Mouse (Mus musculus): ENCODE data around the gene Dalrd3.

The Dalrd3 gene
- long read RNA-seq, experiment 1, transcript Dalrd3-201 (12 exons, 1,746 nt), result major isoform, 14 of 36 reads
- long read RNA-seq, experiment 1, partial matches to known transcripts, result 8 of 36 reads
- long read RNA-seq, experiment 1, other reads (novel, unspliced or antisense), result 14 of 36 reads
- long read RNA-seq, experiment 2, transcript Dalrd3-201 (12 exons, 1,746 nt), result major isoform, 14 of 43 reads
- long read RNA-seq, experiment 2, partial matches to known transcripts, result 11 of 43 reads
- long read RNA-seq, experiment 2, other reads (novel, unspliced or antisense), result 18 of 43 reads

DNA sequence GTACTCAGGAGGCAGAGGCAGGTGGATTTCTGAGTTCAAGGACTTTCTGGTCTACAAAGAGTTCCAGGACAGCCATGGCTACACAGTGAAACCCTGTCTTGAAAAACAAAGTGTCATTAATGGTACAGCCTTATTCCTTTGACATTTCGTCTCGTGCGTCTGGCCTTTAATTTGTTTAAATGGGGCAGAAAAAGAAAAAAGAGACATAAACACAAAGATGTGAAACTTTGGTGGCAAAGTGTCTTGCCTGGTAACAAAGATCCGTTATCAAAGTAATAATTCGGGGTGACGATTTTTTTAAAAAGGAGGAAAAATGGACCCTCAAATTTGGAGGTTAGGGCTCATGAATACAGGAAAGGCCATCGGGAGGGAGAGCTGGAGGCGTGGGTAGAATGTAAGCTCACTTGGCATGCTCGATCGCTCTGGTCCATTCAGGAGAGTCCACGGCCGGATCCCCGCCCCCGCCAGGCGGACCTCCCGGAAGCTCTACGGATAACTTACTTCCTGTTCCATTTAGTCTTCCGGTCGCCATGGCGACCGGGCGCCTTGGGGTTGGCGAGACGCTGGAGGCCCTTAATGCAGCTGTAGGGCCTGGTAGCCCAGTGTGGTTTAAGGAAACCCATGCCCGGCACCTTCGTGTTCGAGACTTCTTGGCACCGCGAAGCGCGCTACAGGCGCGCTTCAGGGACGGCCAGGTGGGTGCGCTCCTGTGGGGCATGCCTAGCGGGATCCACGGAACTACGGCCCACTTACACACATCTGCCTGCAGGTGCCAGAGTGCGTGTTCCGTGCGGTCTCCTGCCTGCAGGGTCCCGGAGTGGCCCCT, at the start of gene Dalrd3:
TSS of gene Dalrd3 (plus strand) at position 506 of the 826 bp plus-strand sequence.
- intact Hi-C loops (cut with DNase I), result loop anchor here (5.0 kb wide), 1 partner anchor 52 kb away; the partner anchor contains the start of gene Qrich1

DNA sequence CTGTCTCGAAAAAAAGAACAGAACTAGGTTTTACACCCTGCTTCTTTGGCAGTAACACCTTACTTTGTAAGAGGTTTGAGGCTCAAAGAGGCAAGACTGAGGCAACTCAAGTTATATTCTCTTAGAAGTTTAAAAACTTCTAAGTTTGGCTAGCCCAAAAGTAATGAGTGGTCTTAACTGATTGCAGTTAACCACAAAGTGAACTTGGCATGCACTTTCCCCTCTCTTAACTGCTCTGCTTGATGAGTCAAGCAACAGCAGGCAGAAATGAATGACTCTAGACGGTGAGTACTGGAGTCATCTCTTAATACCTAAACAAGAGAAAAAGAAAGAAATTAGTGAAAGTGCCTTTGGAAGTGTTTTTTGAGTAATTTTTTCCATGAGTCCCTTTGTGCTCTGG, 48.1 kb upstream of the Dalrd3 start:
- intact Hi-C loops (cut with DNase I), result no loop called here

DNA sequence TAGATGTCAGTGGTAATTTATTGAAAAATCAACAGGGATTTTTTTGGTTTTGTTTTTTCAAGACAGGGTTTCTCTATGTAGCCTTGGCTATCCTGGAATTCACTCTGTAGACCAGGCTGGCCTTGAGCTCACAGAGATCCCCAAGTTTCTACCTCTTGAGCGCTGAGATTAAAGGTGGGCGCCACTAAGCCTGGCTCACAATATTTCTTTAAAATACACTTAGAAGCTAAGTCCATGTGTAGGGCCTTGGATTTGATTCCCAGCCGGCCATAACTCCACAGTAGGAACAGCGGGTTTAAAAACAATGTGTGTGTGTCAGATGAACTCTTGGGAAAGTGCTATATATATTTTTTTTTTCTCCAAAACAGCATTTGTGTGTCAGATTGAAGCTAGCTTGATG, 46.3 kb upstream of the Dalrd3 start:
- intact Hi-C loops (cut with DNase I), result no loop called here

DNA sequence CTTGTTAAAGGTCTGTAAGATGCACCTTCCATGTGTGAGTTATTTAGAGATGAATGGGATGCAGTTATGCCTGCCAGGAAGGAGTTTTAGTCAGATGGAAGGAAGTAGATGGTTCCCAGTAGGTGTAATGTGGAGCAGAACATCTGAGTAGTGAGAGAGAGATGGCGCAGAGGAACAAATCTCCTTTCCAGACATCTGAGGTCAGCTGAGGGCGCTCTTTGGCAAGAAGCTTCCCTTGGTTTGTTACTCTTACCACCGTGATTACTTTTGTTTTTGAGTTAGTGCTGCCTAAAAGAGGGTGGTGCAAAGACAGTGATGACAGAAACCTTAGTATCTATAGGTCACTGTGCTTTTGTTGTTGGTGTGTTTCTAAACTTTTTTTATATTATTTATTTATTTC, 44.3 kb upstream of the Dalrd3 start:
- intact Hi-C loops (cut with DNase I), result no loop called here

DNA sequence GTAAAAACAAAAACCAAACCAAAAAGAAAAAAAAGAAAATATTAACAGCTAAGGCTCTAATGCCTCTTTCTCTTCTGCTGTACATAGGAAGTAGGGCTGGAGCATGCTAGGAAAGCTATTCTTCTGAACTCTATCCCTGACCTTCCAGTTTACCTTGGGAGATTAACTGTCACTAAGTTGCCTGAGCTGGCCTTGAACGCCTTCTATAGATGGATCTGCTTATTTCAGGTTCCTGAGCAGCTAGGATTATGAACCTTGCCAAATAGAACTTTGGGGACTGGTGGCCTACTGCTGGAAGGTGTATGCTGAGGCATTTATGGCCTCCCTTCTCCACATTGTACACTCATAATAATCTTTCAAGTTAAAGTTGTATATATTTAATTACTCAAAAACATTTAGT, 38.7 kb upstream of the Dalrd3 start:
- intact Hi-C loops (cut with DNase I), result no loop called here

DNA sequence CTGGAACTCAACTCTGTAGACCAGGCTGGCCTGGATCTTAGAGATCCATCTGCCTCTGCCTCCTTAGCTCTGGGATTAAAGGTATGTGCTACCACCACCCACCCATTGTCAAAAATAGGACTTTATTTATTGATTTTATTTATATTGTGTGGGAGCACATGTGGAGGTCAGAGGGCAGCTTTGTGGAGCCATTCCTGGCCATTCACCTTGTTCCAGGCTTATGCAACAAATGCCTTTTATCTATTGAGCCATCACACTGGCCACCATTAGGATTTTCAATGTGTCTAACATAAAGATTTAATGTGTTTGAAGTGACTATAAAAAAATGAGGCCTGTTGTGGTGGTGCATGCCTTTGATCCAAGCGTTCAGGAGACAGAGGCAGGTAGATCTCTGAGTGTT, 38.2 kb upstream of the Dalrd3 start:
- intact Hi-C loops (cut with DNase I), result no loop called here

DNA sequence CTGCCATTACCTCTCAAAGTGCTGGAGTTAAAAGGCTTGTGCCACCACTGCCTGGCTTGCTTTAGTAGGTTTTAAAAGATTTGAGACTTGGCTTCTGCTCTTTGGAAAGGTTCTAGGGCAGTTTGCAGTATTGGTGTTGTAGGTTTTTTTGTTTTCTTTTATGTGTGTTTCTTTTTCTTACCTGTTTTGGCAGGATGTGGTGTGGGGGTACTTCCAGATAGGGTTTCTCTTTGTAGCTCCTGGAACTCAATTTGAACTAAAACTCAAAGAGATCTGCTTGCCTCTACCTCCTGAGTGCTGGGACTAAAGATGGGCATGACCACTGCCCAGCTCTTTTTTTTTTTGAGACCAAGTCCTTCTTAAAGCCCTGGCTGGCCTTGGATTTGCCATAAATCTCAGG, 28.8 kb upstream of the Dalrd3 start:
- intact Hi-C loops (cut with DNase I), result no loop called here

DNA sequence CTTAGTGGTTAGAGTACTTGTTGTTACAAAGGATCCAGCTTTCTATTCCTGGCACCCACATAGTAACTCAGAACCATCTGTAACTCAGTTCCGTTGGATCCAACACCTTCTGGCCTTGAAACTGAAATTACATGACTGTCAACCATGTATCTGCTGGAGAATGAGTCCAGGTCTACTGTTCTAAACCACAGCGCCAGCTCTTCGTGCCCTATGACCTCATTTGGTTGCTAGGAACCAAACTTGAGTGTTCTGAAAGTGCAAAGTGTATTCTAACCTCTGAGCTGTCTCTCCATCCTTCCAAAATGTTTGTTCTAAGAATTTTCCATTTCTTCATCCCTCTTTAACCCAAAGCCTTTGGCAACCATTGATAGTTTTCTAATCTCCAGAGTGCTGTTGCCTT, 23.7 kb upstream of the Dalrd3 start:
- intact Hi-C loops (cut with DNase I), result no loop called here

DNA sequence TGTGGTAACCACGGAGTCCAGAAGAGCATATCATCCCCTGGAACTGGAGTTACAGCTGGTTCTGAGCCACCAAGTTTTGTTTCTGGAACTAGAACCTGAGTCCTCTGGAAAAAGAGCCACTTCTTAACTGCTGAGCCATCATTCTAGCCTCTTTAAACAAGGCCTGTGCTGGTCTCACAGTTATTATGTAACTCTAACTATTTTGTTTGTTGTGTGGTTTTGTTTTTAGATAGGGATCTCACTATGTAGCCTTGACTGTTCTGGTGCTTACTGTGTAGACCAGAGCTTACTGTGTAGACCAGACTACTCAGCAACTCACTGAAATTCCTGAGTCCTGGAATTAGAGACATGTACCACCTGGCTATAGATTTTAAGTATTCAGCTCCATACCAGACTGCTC, 22.8 kb upstream of the Dalrd3 start:
- intact Hi-C loops (cut with DNase I), result no loop called here

DNA sequence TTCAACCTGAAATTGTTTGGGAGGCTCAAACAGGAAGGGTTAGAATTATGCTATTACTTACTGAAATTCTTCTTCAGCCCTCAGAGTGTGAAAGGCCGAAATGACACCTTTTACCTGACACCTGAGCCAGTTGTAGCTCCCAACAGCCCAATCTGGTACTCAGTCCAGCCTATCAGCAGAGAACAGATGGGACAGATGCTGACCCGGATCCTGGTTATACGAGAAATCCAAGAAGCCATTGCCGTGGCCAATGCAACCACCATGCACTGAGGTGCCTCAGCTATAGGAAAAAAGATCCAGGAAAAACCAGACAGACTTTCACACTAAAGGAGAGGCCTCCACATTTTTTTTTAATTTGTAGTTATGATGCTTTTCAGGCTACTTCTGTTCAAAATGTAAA, 10.5 kb upstream of the Dalrd3 start:
- intact Hi-C loops (cut with DNase I), result no loop called here

DNA sequence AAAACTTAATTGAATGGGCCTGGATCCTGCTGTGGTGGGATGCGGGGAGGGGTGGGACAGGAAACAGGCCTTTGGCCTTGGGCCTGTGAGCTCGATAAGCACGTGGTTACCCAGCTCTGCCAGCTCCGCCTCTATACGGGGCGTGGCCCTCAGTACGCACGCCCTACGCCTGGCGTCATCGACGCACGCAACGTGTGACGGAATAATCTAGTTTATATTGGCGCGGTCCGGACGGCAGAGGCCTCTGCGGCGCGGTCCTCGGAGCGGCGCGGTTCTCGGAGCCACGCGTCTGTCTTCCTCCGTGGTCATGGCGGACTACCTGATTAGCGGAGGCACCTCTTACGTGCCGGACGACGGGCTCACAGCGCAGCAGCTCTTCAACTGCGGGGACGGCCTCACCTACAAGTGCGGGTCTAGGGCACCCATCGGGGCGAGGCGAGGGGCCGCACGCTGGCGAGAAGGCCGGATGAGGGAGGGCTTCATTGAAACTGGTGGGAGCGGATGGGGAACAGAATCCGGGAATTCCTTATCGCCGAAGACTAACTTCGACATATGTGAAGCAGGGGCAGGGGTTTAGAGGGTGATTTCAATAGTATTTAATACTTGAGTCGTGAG, 9.4 kb upstream of the Dalrd3 start, which contains the start of gene Impdh2:
TSS of gene Impdh2 (plus strand) at position 60 of the 615 bp plus-strand sequence.
- intact Hi-C loops (cut with DNase I), result no loop called here

DNA sequence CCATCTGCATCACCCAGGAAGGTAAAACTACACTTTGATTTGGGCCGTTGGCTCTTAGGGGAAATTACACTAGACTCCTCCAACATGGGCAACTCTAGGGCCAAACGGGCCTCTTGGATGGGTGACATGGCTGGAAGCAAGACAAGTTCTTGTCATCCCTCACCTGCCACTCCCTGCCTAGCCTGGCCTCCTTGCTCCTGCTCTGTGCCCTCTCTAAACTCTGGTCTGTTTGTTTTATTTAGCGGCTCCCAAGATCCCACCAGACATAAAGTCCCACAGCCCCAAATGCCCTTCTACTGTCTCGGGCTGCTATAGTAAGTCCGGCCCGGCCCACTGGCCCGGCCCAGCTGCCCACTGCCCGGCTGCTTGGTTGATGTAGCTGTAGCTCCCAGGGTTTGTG, 6.0 kb upstream of the Dalrd3 start:
- intact Hi-C loops (cut with DNase I), result no loop called here

DNA sequence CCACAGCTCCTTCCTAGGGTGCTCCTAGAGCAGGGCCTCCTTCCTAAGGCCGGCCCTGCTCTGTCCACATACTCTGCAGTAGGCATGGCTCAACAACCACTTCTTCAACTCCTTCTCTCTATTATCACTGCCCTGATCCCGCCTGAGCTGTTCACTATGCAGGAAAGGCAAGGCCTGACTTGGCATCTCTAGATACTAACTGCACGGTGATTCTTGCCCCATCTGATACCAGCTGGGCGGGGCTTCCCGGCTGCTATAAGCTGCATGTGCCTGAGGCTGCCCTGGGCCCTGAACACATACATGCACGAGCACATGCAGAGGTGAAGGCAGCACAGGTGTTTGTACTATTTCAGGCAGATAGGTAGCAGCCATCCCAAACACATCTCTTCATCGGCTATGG, 5.6 kb upstream of the Dalrd3 start:
- intact Hi-C loops (cut with DNase I), result no loop called here

DNA sequence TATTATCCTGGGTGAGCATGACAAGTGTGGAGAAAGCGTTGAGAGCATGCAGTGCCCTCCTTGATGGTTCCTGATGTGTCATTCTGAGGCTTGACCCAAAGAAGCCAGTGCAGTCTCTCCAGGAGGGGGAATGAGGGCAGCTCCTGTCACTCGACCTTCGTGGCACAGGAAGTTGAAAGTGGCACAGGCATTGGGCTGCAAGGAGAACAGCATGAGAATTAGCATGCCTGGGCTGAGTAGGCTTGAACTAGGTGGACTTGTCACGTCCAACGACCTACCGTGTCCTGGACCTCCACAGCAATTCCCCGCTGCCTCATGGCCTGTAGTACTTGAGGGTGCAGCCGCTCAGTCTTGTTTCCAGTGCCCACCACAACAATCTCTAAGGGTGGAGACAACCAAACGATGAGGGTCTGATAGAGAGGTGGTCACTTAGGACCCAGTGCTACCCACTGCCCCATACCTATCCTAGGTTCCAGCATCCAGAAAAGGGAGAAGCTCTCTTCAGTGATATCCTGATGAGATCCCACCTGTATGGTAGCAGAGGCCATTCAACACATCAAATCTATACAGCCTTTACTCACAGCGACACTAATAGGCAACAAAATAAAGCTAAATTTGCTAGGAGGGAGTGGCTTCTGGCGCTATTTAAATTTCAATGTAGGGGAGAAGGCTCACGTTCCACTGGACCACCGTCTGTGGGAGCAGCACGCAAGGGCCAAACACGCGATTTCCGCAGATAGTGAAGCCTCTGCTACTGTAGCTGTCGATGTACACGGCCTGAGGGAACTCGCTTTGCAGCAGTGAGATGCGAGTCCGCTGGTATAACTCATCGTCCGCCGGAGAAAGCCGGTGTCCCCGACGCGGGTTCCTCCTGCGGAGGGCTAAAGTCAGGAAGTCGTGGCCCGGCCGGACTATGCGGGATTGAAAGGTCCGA, 3.5 kb upstream of the Dalrd3 start:
- intact Hi-C loops (cut with DNase I), result loop anchor here (5.0 kb wide), 1 partner anchor 49 kb away; the partner anchor contains the start of gene Qrich1

DNA sequence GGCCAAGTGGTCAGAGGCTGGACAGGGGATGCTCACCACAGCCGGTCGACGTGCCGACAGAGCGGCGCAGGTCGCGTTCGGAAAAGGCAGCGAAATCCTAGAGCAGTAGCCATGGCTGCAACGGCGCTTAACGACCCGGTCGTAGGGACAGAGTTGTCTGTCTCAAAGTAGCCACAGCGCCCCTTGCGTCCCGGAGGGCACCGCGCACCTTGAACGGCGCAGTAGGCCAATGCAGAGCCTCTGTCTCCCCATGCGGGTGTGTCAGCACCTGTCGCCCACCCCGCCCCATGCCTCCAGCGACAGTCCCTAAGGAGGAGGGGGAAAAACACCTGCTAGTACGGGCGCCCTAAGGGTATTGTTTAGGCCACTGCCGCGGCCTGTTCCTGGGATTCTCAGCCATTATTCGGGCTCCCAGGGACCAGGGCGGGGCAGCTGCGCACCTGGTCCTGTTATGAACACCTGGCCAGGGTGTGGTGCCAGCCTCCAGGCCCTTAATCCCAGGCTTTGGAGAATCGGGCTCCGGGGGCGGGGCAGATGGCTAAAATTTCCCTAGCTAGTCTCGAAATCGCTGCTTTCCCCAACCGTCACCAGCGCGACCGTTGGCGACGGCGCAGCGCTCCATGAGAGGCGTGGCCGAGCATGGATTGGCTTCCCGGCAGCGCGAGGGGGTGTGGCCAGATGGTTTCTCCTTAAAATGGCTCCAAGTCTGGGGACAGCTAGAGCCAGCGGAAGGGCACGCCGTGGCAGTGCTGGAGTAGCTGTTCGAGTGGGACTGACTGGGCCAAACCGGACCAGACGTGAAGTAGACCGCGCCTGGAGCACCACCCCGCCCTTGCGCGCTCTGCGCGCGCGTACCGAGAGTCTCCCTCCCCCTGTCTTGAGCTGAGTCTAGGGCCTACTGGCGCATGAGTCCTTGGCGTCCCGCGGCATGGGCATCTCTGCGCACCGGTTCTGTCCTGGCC, 2.6 kb upstream of the Dalrd3 start, which contains the start of gene Ndufaf3:
TSS of gene Ndufaf3 (minus strand) at position 620 of the 962 bp plus-strand sequence.
- intact Hi-C loops (cut with DNase I), result loop anchor here (5.0 kb wide), 1 partner anchor 50 kb away; the partner anchor contains the start of gene Qrich1

DNA sequence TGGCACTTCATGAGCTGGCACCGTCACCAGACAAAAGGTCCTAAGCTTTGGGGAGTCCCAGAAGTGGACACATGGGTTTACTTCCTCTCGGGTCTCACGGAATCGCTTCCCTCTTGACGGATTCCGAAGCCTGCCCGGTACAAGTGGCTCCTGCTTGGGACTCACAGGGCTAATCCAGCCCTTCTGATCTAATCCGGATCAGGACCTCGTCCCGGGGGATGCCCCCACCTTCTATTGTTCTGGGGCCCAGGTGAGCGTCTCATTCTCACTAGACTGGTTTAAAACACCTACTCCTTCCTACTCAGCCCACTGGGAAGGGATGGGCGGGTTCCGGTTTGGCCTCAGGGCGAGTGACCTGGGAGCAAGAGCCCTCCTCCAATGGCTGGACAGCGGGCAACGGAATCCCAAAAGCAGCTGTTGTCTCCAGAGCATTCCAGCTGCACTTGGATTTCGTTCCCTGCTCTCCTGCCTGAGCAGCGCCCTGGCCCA, 1.7 kb upstream of the Dalrd3 start:
- intact Hi-C loops (cut with DNase I), result loop anchor here (5.0 kb wide), 1 partner anchor 51 kb away; the partner anchor contains the start of gene Qrich1

DNA sequence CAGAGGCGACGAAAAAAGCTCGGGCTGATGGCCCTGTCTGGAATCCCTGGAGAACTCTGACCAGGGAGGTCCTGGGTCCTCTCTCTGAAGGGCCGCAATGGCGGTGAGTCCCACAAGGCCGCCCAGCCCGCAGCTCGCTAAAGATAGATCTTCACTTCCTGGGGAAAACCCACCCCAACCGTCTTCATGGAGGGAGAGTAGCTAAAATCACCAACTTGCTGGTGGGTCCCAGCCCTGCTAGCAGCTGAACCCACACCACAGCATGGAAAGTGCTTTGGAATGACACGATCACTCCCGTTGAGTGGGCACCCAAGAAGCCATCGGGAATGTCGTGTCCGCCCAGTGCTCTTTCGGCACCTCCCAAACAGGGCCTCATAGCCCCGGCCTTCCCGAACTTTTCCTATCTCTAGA, 1.2 kb upstream of the Dalrd3 start:
- intact Hi-C loops (cut with DNase I), result loop anchor here (5.0 kb wide), 1 partner anchor 51 kb away; the partner anchor contains the start of gene Qrich1

DNA sequence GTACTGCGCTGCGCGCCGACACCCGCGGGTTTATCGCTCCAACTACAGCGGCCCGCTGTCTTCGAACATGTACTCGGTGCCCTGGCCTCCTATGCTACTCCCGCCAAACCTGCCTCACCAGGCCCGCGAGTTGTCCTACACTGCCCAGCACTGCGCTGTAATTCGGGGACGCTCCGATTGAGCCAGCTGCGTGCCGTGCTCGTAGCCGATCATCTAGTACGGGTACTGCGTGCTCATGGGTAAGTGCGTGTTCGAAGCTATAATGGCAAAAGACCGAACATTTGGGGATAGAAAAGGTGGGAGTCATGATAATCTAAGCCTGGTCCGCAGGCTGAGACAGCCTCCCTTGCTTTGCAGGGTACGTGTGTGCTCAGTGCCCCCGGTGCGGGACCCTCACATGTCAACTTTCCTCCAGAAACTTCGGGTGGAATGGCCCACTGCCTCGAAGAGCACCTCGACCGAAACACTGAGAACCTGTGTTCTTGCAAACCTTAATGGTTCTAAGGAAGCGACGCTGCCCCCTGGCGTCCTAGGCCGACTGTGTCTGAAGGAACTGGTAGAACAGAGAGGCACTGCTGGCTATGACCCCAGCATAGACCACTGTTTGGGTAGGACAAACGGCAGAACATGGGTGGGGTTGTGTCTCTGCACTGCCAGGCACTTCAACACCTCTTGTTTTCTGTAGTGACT, 666 bp downstream of the Dalrd3 start:
- intact Hi-C loops (cut with DNase I), result no loop called here

Measured in adrenal gland (tissue).